Mouse (Mus musculus): Measurements from ENCODE around the gene Nap1l5. TPM values are rescaled to one million over a fixed set of nuclear protein-coding genes. Genes with fewer than 3 reads are reported as not detected.

Gene Nap1l5
- total RNA-seq, 1 experiment from 2014 or later, result not detected

Other genes with a start within 250 kb of the Nap1l5 start
- gene Herc3, start 75.6 kb downstream of the Nap1l5 start, total RNA-seq (2017), result 5.0 and 12.0 TPM in 2 replicates
- 0.92 and 3.7 TPM in 2 replicates for gene Fam13a, start 117.5 kb upstream of the Nap1l5 start, total RNA-seq (2017)

Data from common myeloid progenitor, adult 5-6 weeks (primary cell).